Mouse (Mus musculus) colon, adult 2 months (tissue): ENCODE data around the gene Rtca. TPM values are rescaled to one million over a fixed set of nuclear protein-coding genes. Genes with fewer than 3 reads are reported as not detected.

Experiments
- polyA plus RNA-seq: library from polyadenylated mRNA; depleted of rRNA; stranded (reverse); fragments of >200 nt; gene quantifications from 2 replicates; pipeline ENCODE4 v1.2.3, GENCODE M21; 2012; rRNA removed

The Rtca gene
- 52.4 and 58.0 TPM in 2 replicates for polyA plus RNA-seq

DNA sequence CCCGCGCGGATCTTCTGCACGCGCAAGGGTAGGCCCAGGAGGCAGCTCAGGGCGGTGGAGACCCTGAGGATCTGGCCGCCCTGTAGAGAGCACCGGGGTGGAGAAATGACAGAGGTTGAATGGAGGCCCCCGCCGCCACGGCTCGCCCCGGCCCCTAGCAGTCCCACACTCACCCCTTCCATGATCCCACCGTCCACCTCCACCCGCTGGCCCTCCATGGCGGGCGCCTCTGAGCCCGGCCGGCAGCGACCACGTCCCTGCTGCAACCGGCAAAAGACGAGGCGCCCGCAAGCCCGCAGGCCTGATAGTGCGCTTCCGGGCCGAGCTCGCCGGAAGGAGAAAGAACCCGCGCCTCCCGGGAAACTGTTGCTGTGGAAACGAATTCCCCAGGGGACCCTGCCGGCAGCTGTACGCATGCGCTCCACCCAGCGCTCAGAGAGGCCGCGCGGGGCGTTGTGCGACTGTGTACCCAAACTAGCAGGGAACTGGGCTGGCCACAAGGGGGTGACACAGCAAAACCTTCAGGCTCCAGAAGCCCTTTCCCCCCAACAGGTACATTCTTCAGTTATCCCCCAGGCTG lies at the start of gene Rtca:
Rtca (minus strand) TSS at position 437 of the 580 bp plus-strand sequence.

DNA sequence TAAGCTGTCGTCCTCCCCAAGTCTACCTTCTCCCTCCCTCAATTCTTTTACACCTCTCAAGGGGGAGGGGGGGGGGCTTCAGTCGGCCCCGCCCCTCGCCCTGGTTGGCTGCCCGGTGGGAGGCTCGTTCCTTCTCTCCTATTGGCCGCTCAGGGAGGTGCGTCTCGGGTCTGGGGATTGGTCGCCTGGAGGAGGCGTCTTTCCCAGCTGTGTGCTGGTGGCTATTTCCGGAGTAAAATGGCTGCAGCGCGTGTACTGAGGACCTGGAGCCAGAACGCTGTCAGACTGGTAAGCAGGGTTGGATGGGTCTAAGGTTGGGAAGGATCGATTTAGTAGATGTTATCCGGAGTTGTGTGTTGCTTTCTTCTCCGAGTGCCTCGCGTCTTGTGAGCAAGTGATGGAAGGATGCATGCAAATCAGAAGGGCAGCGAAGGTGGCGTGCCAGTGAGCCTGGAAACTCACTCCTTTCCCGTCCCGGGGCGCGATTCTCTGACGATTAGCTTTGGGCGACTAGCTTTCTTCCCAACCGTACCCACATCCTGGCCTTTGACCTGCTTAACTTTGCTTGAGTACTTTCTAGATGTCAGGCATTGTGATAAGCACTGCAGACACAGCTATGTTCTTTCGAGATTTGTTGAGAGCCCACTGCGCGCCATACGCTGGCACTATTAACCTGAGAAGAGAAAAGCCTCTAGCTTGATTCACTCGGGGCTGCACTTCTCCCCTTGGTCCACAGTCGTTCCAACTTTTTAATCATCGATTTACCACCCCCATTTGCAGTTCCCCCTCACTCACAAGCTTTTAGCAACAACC lies 5.1 kb upstream of the Rtca start, which contains the start of gene Dbt:
Dbt (plus strand) TSS at position 167 of the 813 bp plus-strand sequence.

Other genes starting within 250 kb of the Rtca start
- 14.8 and 17.9 TPM in 2 replicates for gene Cdc14a, start 84.2 kb downstream of the Rtca start, polyA plus RNA-seq
- 3.4 and 5.1 TPM in 2 replicates for gene Dbt, start 4.9 kb upstream of the Rtca start, polyA plus RNA-seq
- 0.03 and 0.05 TPM in 2 replicates for gene Lrrc39, start 54.8 kb upstream of the Rtca start, polyA plus RNA-seq
- gene Sass6, start 86.8 kb upstream of the Rtca start, polyA plus RNA-seq: 0.78 and 1.00 TPM in 2 replicates
- gene Trmt13, start 106.4 kb upstream of the Rtca start, polyA plus RNA-seq: 2.9 and 3.1 TPM in 2 replicates
- gene Mfsd14a, start 154.5 kb upstream of the Rtca start, polyA plus RNA-seq: 14.0 and 14.3 TPM in 2 replicates
- not detected in 2 replicates for gene Gm43191, start 173.1 kb upstream of the Rtca start, polyA plus RNA-seq
- 28.7 and 37.7 TPM in 2 replicates for gene Slc35a3, start 204.6 kb upstream of the Rtca start, polyA plus RNA-seq